Mouse (Mus musculus): ENCODE results near the gene Nmb.

DNA sequence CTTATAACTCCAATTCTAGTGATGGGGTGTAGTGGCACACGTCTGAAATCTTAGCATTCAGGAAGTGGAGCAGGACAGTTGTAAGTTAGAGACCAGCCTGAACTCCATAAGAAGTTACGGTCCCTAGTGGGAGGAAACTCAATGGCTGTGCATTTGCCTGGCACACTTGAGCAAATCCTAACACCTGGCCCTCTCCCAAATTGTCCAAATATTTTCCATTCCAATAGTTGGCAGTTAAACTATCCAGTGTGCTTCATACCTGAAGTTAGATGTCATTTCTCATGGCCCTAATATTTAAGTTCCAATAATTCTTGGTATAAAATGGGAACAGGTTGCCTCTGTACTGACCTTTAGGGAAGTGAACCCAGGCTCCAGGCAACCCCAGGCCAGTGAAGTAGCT, 36.2 kb downstream of the Nmb start:
- TF ChIP-seq CTCF (IDR thresholded peaks at IDR 0.05; ENCODE audit: control insufficient read depth, insufficient read depth, insufficient replicate concordance, low read depth, low read length) (no peak), POLR2A (IDR thresholded peaks at IDR 0.05; ENCODE audit: control insufficient read depth, low read depth, low read length) (no peak)

All from testis, adult 2 months (tissue).